Mouse (Mus musculus) stomach, adult 2 months (tissue): ENCODE data around the gene Smad6. TPM values are rescaled to one million over a fixed set of nuclear protein-coding genes. Genes with fewer than 3 reads are reported as not detected.

Source experiments
- polyA plus RNA-seq: library from polyadenylated mRNA; depleted of rRNA; stranded (reverse); fragments of >200 nt; gene quantifications from 2 replicates; pipeline ENCODE4 v1.2.3, GENCODE M21; 2012; rRNA removed

Smad6 gene
- polyA plus RNA-seq, result 41.9 and 78.1 TPM in 2 replicates

DNA sequence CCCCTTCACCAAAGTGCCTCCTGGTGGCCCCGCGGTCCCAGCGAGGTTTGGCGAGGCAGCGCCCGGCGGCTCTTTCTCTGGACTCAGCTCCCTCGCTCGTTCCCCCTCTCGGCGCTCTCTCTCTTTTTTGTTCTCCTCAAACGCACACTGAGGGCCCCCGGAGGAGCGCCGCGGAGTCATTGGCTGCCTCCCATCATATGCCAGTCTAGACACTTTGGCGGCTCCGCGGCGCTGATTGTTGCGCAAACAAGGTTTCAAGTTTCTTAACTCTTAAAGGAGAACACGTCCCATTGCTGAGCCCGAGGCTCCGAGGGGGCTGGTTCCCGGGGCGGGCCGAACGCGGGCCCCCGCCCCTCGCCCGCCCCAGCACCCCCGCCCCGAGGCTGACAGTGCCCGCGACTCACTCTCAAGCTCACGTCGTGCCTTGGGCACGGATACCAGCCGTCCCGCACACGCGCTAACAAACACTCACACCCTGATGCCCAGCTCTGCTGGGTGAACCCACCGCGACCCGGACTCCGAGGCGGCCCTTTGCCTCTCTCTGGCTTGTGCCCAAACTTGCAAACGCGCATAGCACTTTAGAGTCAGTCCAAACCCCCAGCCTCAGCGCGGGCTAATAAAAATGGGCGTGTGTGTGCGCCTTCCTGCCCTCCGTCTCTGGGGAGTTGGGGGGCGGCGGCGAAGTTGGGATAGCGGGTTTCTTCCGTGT is at the start of gene Smad6:
Gene Smad6 (minus strand): TSS at position 207 of the 709 bp plus-strand sequence.

Other genes starting within 250 kb of the Smad6 start
- gene Lctl, start 95.1 kb upstream of the Smad6 start, polyA plus RNA-seq, result 0.19 and 0.61 TPM in 2 replicates
- gene Zwilch, start 151.0 kb upstream of the Smad6 start, polyA plus RNA-seq, result 0.25 and 0.83 TPM in 2 replicates
- 66.7 and 97.9 TPM in 2 replicates for gene Rpl4, start 151.3 kb upstream of the Smad6 start, polyA plus RNA-seq
- 1.4 and 1.6 TPM in 2 replicates for gene Snapc5, start 157.2 kb upstream of the Smad6 start, polyA plus RNA-seq
- gene Uchl4, start 213.1 kb upstream of the Smad6 start, polyA plus RNA-seq, result not detected in 2 replicates
- gene Map2k1, start 231.6 kb upstream of the Smad6 start, polyA plus RNA-seq, result 28.3 and 34.2 TPM in 2 replicates